Mouse (Mus musculus): ENCODE data around the gene Nup155. TPM values are rescaled to one million over a fixed set of nuclear protein-coding genes. Genes with fewer than 3 reads are reported as not detected.
"Not testable (repeated sequence)": the region's sequence is repeated elsewhere in the genome, so short reads cannot be mapped to it uniquely, and the experiment has no call there.

Gene Nup155
- 31.7 and 34.1 TPM in 2 replicates for polyA plus RNA-seq (2014; fragmentation: Nextera tagmentation; extraction: Ambion mirVana)

DNA sequence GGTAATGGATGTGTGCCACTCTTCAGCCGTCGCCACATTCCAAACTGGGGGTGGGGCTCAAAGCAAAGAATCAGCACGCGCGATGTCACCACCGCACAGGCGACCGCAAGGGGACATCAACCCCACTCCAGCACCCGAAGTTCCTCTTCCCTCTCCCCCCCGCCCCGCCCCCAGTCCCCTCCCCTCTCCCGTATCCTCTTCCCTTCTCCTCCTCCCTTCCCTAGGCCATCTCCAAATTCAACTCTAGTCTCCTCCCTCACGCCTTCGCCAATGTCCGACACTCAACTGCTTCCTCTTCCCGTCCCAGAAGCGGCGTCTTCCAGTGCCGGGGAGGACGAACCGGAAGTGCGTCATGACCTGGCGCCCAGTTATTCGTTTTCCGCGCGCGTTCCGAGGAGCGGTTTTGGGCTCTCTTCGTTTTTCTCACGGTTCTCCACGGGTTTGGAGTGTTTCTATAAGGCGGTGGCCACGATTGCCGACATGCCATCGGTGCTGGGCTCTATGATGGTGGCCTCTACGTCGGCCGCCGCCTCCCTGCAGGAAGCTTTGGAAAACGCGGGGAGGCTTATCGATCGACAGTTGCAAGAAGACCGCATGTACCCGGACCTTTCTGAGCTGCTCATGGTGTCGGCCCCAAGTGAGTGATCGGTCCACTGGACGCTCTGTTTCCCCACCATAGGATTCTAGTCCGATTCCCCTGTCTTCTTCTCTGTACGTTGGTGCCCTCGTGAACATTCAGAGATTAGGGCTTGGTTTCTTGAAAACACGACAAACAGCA lies at the start of gene Nup155:
Gene Nup155, plus strand, starts transcription at position 308 of the 778 bp plus-strand sequence.
- H3K9ac ChIP-seq (replicated peaks; ENCODE audit: low read length), result peak within 1 kb of the TSS; percentile 83
- DNase-seq (ENCODE audit: low spot score), result peak; percentile 97
- WGBS, result under 1% methylated on average over 53 of the region's 54 CpGs
- H3K4me1 ChIP-seq (ENCODE audit: control insufficient read depth, insufficient read depth, low read length), result no peaks in the 10 kb centered on the region
- no peaks in the 10 kb centered on the region for H3K9me3 ChIP-seq (replicated peaks; ENCODE audit: control insufficient read depth, low read length)
- H3K27me3 ChIP-seq (ENCODE audit: control insufficient read depth, insufficient read depth, low read length), result no peaks in the 10 kb centered on the region
- peak within 1 kb of the TSS; percentile 73 for H3K4me3 ChIP-seq (ENCODE audit: low read depth, low read length)
- H3K27ac ChIP-seq (replicated peaks; ENCODE audit: low read depth, low read length), result peak within 1 kb of the TSS; percentile 54; the same call in 1 of the 2 replicates
- peaks cover 7% of the 10 kb centered on the region for H3K36me3 ChIP-seq (replicated peaks; ENCODE audit: control insufficient read depth, insufficient read depth, low read depth, low read length)
- peak; percentile 95 for ATAC-seq (replicated peaks; ENCODE audit: insufficient number of reproducible peaks, low FRiP score, low TSS enrichment, low read depth)
- H3K4me2 ChIP-seq (ENCODE audit: low read depth, low read length), result peak within 1 kb of the TSS; percentile 61

DNA sequence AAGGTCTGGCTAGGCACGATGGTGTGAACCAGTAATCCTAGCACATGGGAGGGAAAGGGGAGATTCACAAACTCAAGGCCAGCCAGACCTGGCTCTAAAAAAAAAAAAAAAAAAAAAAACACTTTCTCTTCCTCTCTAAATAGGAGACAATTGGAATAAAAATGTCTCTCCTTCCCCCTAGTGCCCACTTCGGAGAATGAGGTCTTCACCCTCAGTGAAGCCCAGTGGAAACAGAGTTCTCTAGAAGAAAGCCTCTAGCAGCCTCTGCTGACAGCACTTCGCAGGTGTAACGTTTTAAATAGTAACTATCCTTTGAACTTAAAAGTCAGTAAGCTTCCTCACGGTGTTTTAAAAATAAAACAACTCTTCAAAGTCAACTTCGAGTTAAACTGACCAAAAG lies 43.9 kb upstream of the Nup155 start:
- WGBS, result 78% methylated on average over 6 of the region's 6 CpGs
- Histone ChIP-seq H3K4me2 (ENCODE audit: low read depth, low read length) (no peak overlapping the region), H3K36me3 (replicated peaks; ENCODE audit: control insufficient read depth, insufficient read depth, low read depth, low read length) (no peaks in the 10 kb centered on the region), H3K27ac (replicated peaks; ENCODE audit: low read depth, low read length) (no peak overlapping the region), H3K9me3 (replicated peaks; ENCODE audit: control insufficient read depth, low read length) (no peaks in the 10 kb centered on the region), H3K4me1 (ENCODE audit: control insufficient read depth, insufficient read depth, low read length) (no peaks in the 10 kb centered on the region), H3K27me3 (ENCODE audit: control insufficient read depth, insufficient read depth, low read length) (no peaks in the 10 kb centered on the region), H3K4me3 (ENCODE audit: low read depth, low read length) (no peak overlapping the region), H3K9ac (replicated peaks; ENCODE audit: low read length) (no peak overlapping the region)
- no peak for ATAC-seq (replicated peaks; ENCODE audit: insufficient number of reproducible peaks, low FRiP score, low TSS enrichment, low read depth)
- no peak for DNase-seq (ENCODE audit: low spot score)

DNA sequence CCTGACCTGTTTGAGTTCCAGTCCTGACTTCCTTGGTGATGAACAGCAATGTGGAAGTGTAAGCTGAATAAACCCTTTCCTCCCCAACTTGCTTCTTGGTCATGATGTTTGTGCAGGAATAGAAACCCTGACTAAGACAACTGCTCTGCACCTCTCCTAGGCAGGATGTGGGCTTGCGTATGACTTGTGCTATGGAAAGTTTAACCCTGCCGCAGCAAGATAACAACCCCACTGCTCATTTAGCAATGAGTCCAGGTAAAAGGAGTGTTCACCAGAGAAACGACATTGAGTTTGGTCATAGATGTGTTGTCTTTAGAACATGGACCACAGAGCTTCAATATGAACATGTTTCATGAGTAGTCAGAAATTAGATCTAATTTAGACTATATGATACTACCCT lies 35.9 kb upstream of the Nup155 start:
- H3K9me3 ChIP-seq (replicated peaks; ENCODE audit: control insufficient read depth, low read length); H3K4me1 ChIP-seq (ENCODE audit: control insufficient read depth, insufficient read depth, low read length); H3K36me3 ChIP-seq (replicated peaks; ENCODE audit: control insufficient read depth, insufficient read depth, low read depth, low read length); H3K4me2 ChIP-seq (ENCODE audit: low read depth, low read length); H3K4me3 ChIP-seq (ENCODE audit: low read depth, low read length); DNase-seq (ENCODE audit: low spot score); ATAC-seq (replicated peaks; ENCODE audit: insufficient number of reproducible peaks, low FRiP score, low TSS enrichment, low read depth); H3K9ac ChIP-seq (replicated peaks; ENCODE audit: low read length); H3K27me3 ChIP-seq (ENCODE audit: control insufficient read depth, insufficient read depth, low read length); H3K27ac ChIP-seq (replicated peaks; ENCODE audit: low read depth, low read length): not testable (repeated sequence)
- 97% methylated on average over 3 of the region's 3 CpGs for WGBS

DNA sequence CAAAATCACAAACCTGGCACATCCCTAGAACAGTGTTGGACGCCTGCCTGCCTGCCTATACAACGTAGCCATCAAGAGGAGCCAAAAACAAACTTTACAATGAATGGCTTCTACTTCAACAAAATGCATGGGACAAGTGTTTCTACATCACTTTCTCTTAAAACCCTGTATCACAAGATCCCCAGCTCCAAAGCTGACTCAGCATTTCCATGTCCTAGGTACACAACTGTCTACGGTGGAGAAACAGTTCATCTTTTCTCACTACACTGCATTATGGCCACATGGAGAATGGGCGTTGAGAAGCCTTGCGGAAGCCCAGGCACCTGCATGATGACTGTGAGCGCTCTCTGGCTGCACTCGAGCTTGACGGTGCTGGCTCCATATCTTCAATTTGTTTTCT lies 26.9 kb upstream of the Nup155 start:
- Histone ChIP-seq H3K4me2 (ENCODE audit: low read depth, low read length) (no peak overlapping the region), H3K9ac (replicated peaks; ENCODE audit: low read length) (no peak overlapping the region), H3K4me1 (ENCODE audit: control insufficient read depth, insufficient read depth, low read length) (no peaks in the 10 kb centered on the region), H3K4me3 (ENCODE audit: low read depth, low read length) (no peak overlapping the region), H3K36me3 (replicated peaks; ENCODE audit: control insufficient read depth, insufficient read depth, low read depth, low read length) (peaks cover 3% of the 10 kb centered on the region), H3K27ac (replicated peaks; ENCODE audit: low read depth, low read length) (no peak overlapping the region), H3K9me3 (replicated peaks; ENCODE audit: control insufficient read depth, low read length) (no peaks in the 10 kb centered on the region), H3K27me3 (ENCODE audit: control insufficient read depth, insufficient read depth, low read length) (no peaks in the 10 kb centered on the region)
- WGBS, result 91% methylated on average over 8 of the region's 8 CpGs
- ATAC-seq (replicated peaks; ENCODE audit: insufficient number of reproducible peaks, low FRiP score, low TSS enrichment, low read depth) (no peak), DNase-seq (ENCODE audit: low spot score) (no peak)

DNA sequence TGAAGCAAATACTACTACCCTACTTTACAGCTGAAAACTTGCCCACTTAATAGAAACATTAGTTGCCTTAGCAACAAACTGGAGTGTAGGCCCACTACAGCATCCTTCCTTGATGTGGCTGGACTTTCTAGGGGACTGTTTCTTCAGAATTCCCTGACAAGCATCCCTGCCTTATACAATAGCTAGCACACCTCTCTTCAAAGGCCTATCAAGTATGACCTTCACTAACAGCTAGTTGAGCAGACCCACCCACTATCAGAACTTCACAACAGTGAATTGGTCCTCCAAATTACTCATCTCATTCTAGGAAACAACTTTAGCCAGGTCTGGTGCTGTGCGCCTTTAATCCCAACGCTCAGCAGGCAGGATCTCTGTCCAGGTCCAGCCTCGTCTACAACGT lies 21.8 kb upstream of the Nup155 start:
- Histone ChIP-seq H3K27ac (replicated peaks; ENCODE audit: low read depth, low read length) (no peak overlapping the region), H3K4me1 (ENCODE audit: control insufficient read depth, insufficient read depth, low read length) (no peaks in the 10 kb centered on the region), H3K4me3 (ENCODE audit: low read depth, low read length) (no peak overlapping the region), H3K9ac (replicated peaks; ENCODE audit: low read length) (no peak overlapping the region), H3K27me3 (ENCODE audit: control insufficient read depth, insufficient read depth, low read length) (no peaks in the 10 kb centered on the region), H3K36me3 (replicated peaks; ENCODE audit: control insufficient read depth, insufficient read depth, low read depth, low read length) (no peaks in the 10 kb centered on the region), H3K9me3 (replicated peaks; ENCODE audit: control insufficient read depth, low read length) (no peaks in the 10 kb centered on the region), H3K4me2 (ENCODE audit: low read depth, low read length) (no peak overlapping the region)
- WGBS, result 96% methylated on average over 4 of the region's 4 CpGs
- DNase-seq (ENCODE audit: low spot score), result no peak
- no peak for ATAC-seq (replicated peaks; ENCODE audit: insufficient number of reproducible peaks, low FRiP score, low TSS enrichment, low read depth)

- no peak overlapping the region for H3K4me3 ChIP-seq (ENCODE audit: low read depth, low read length)
- H3K36me3 ChIP-seq (replicated peaks; ENCODE audit: control insufficient read depth, insufficient read depth, low read depth, low read length), result no peaks in the 10 kb centered on the region
- H3K4me1 ChIP-seq (ENCODE audit: control insufficient read depth, insufficient read depth, low read length), result no peaks in the 10 kb centered on the region
- H3K9ac ChIP-seq (replicated peaks; ENCODE audit: low read length), result no peak overlapping the region
- DNase-seq (ENCODE audit: low spot score) (no peak), ATAC-seq (replicated peaks; ENCODE audit: insufficient number of reproducible peaks, low FRiP score, low TSS enrichment, low read depth) (no peak)
- no peaks in the 10 kb centered on the region for H3K9me3 ChIP-seq (replicated peaks; ENCODE audit: control insufficient read depth, low read length)
- H3K4me2 ChIP-seq (ENCODE audit: low read depth, low read length), result no peak overlapping the region
- no peaks in the 10 kb centered on the region for H3K27me3 ChIP-seq (ENCODE audit: control insufficient read depth, insufficient read depth, low read length)
- H3K27ac ChIP-seq (replicated peaks; ENCODE audit: low read depth, low read length), result no peak overlapping the region
- WGBS, result 88% methylated on average over 3 of the region's 3 CpGs
Observed at GRCm38 (mm10) chr15:8088715-8089114, 20.4 kb upstream of the Nup155 start.

- H3K4me1 ChIP-seq (ENCODE audit: control insufficient read depth, insufficient read depth, low read length), result no peaks in the 10 kb centered on the region
- no peak overlapping the region for H3K4me2 ChIP-seq (ENCODE audit: low read depth, low read length)
- no peaks in the 10 kb centered on the region for H3K9me3 ChIP-seq (replicated peaks; ENCODE audit: control insufficient read depth, low read length)
- ATAC-seq (replicated peaks; ENCODE audit: insufficient number of reproducible peaks, low FRiP score, low TSS enrichment, low read depth) (no peak), DNase-seq (ENCODE audit: low spot score) (no peak)
- WGBS, result 91% methylated on average over 2 of the region's 2 CpGs
- H3K27me3 ChIP-seq (ENCODE audit: control insufficient read depth, insufficient read depth, low read length), result no peaks in the 10 kb centered on the region
- H3K27ac ChIP-seq (replicated peaks; ENCODE audit: low read depth, low read length), result no peak overlapping the region
- no peak overlapping the region for H3K9ac ChIP-seq (replicated peaks; ENCODE audit: low read length)
- no peaks in the 10 kb centered on the region for H3K36me3 ChIP-seq (replicated peaks; ENCODE audit: control insufficient read depth, insufficient read depth, low read depth, low read length)
- H3K4me3 ChIP-seq (ENCODE audit: low read depth, low read length), result no peak overlapping the region
Observed at GRCm38 (mm10) chr15:8090685-8091084, 18.4 kb upstream of the Nup155 start.

- not testable (repeated sequence) for ATAC-seq (replicated peaks; ENCODE audit: insufficient number of reproducible peaks, low FRiP score, low TSS enrichment, low read depth); H3K9me3 ChIP-seq (replicated peaks; ENCODE audit: control insufficient read depth, low read length); H3K9ac ChIP-seq (replicated peaks; ENCODE audit: low read length); H3K27me3 ChIP-seq (ENCODE audit: control insufficient read depth, insufficient read depth, low read length); DNase-seq (ENCODE audit: low spot score); H3K4me1 ChIP-seq (ENCODE audit: control insufficient read depth, insufficient read depth, low read length); H3K4me3 ChIP-seq (ENCODE audit: low read depth, low read length); H3K36me3 ChIP-seq (replicated peaks; ENCODE audit: control insufficient read depth, insufficient read depth, low read depth, low read length); H3K27ac ChIP-seq (replicated peaks; ENCODE audit: low read depth, low read length); H3K4me2 ChIP-seq (ENCODE audit: low read depth, low read length)
- 100% methylated on average over 1 of the region's 1 CpGs for WGBS
Observed at GRCm38 (mm10) chr15:8092668-8093067, 16.4 kb upstream of the Nup155 start.

Measured in embryonic facial prominence, embryonic 11.5 days (tissue).